Mouse (Mus musculus) stomach, postnatal 0 days (tissue): ENCODE measurements around the gene Ssu72. TPM values are rescaled to one million over a fixed set of nuclear protein-coding genes. Genes with fewer than 3 reads are reported as not detected.

Experiments used
- ATAC-seq: fragments of 200-750 bp; cut with Nextera tagmentation; 2 replicates; pipeline ENCODE4 v1.8.0; 2017; ENCODE audit not compliant: low FRiP score, low TSS enrichment
- DNase-seq: peaks from one replicate; pipeline ENCODE4 v3.0.0-alpha.2; 2016; ENCODE audit warnings: low spot score
- H3K27ac ChIP-seq: fragments of 300-500 bp; sonication (generic); replicated peaks from 2 replicates; pipeline ENCODE4 v1.5.1; 2014; ENCODE audit warnings: mild to moderate bottlenecking, control low read depth
- H3K27me3 ChIP-seq: fragments of 300-500 bp; sonication (generic); 2 replicates; pipeline ENCODE4 v1.6.1; 2014; ENCODE audit warnings: low read length; ENCODE audit not compliant: control insufficient read depth, insufficient read depth
- H3K36me3 ChIP-seq: fragments of 300-500 bp; sonication (generic); 2 replicates; pipeline ENCODE4 v1.6.1; 2014; ENCODE audit warnings: low read length, mixed read lengths; ENCODE audit not compliant: control insufficient read depth, insufficient read depth
- H3K4me1 ChIP-seq: fragments of 300-500 bp; sonication (generic); replicated peaks from 2 replicates; pipeline ENCODE4 v1.6.1; 2014; ENCODE audit warnings: antibody characterized with exemption; ENCODE audit not compliant: control insufficient read depth, insufficient read depth
- H3K4me2 ChIP-seq: fragments of 300-500 bp; sonication (generic); replicated peaks from 2 replicates; pipeline ENCODE4 v1.6.1; 2014; ENCODE audit warnings: low read depth, mild to moderate bottlenecking, control low read depth, moderate library complexity
- H3K4me3 ChIP-seq: fragments of 300-500 bp; sonication (generic); 2 replicates; pipeline ENCODE4 v1.5.1; 2014; ENCODE audit warnings: low read depth, low read length, control low read depth
- H3K9ac ChIP-seq: fragments of 300-500 bp; sonication (generic); 2 replicates; pipeline ENCODE4 v1.6.1; 2014; ENCODE audit warnings: mild to moderate bottlenecking, low read length, control low read depth, mixed read lengths
- H3K9me3 ChIP-seq: fragments of 300-500 bp; sonication (generic); 2 replicates; pipeline ENCODE4 v1.6.1; 2016; ENCODE audit warnings: low read length; ENCODE audit not compliant: control insufficient read depth
- CTCF ChIP-seq: IDR thresholded peaks from 2 replicates; pipeline ENCODE4 v1.5.1; 2016; ENCODE audit warnings: antibody characterized with exemption, low read depth, mild to moderate bottlenecking, moderate library complexity
- EP300 ChIP-seq: optimal IDR thresholded peaks from 2 replicates; pipeline ENCODE3; 2016; ENCODE audit warnings: antibody characterized with exemption
- WGBS: fragments of 180-500 bp; shearing (Covaris S2); extraction: QIAGEN DNeasy Blood & Tissue Kit; methylation state at CpG from one replicate; pipeline ENCODE4 v1.1.7; 2014; 5-methylcytosine and 5-hydroxymethylcytosine counted together
- polyA plus RNA-seq: library from polyadenylated mRNA; unstranded; fragments of >200 nt; fragmentation: Nextera tagmentation; extraction: Ambion mirVana; gene quantifications from 2 replicates; pipeline ENCODE4 v1.2.1, GENCODE M21; 2015

Ssu72 gene
- polyA plus RNA-seq, 1 experiment from 2014 or later, result 153 TPM

DNA sequence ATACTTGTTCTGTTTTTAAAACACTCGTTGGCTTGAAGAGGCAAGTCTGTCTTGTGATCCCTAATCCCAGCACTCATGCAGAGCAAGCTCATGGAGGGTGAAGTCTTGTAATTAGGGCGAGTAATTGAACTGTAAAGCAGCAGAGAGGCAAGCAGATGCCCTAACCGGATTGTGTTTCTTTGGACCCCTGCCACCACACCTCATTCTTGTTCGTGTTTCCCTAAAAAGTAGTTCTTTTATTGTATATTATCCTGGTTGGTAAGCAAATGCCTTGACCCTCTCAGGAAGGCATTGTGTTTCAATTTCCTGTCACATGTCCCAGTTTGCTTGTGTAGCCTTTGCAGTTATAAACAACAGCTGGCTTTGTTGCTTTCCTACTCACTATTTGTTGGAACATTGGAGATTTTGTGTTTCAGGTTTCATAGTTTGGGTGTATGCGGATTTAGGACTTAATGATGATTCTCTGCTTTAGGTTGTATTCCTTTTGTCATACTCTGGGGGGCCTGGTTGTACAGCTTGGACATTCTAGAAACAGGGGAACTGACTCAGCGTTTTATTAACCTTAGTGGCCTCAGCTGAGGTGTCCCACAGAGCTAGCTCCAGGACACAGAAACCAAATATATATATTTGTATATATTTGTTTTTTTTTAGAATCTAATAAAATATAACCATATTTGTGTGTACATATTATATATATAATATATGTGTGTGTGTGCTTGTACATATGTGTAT, 6.1 kb downstream of the Ssu72 start:
- H3K4me1 ChIP-seq, result no peaks in the 10 kb centered on the region
- no peak overlapping the region for H3K4me2 ChIP-seq
- TF ChIP-seq EP300, result no peak
- no peak for TF ChIP-seq CTCF
- DNase-seq (no peak), ATAC-seq (no peak)
- WGBS, result 53% methylated on average over 6 of the region's 6 CpGs
- no peak overlapping the region for H3K4me3 ChIP-seq
- no peaks in the 10 kb centered on the region for H3K9me3 ChIP-seq
- H3K27me3 ChIP-seq, result no peaks in the 10 kb centered on the region
- no peak overlapping the region; the same call in 1 of the 2 replicates for H3K27ac ChIP-seq
- no peaks in the 10 kb centered on the region for H3K36me3 ChIP-seq
- H3K9ac ChIP-seq, result no peak overlapping the region

- no peaks in the 10 kb centered on the region for H3K27me3 ChIP-seq
- ATAC-seq (peak; percentile 49), DNase-seq (no peak)
- H3K27ac ChIP-seq, result no peak overlapping the region
- no peak overlapping the region for H3K4me3 ChIP-seq
- WGBS, result 56% methylated on average over 4 of the region's 4 CpGs
- H3K9me3 ChIP-seq, result no peaks in the 10 kb centered on the region
- peaks cover 2% of the 10 kb centered on the region; the same call in 1 of the 2 replicates for H3K36me3 ChIP-seq
- no peaks in the 10 kb centered on the region for H3K4me1 ChIP-seq
- no peak for TF ChIP-seq EP300
- TF ChIP-seq CTCF, result peak; percentile 78
- no peak overlapping the region for H3K4me2 ChIP-seq
- H3K9ac ChIP-seq, result no peak overlapping the region
Measured at GRCm38 (mm10) chr4:155721668-155722083, 17.1 kb downstream of the Ssu72 start.

GRCm38 (mm10) chr4:155727993-155728392, 23.4 kb downstream of the Ssu72 start:
- DNase-seq (no peak), ATAC-seq (no peak)
- H3K27me3 ChIP-seq, result no peaks in the 10 kb centered on the region
- TF ChIP-seq CTCF, result no peak
- no peak for TF ChIP-seq EP300
- no peak overlapping the region for H3K9ac ChIP-seq
- no peaks in the 10 kb centered on the region for H3K9me3 ChIP-seq
- H3K4me3 ChIP-seq, result no peak overlapping the region
- no peak overlapping the region for H3K27ac ChIP-seq
- 67% methylated on average over 2 of the region's 2 CpGs for WGBS
- H3K36me3 ChIP-seq, result no peaks in the 10 kb centered on the region; the same call in 1 of the 2 replicates
- no peak overlapping the region for H3K4me2 ChIP-seq
- no peaks in the 10 kb centered on the region for H3K4me1 ChIP-seq

DNA sequence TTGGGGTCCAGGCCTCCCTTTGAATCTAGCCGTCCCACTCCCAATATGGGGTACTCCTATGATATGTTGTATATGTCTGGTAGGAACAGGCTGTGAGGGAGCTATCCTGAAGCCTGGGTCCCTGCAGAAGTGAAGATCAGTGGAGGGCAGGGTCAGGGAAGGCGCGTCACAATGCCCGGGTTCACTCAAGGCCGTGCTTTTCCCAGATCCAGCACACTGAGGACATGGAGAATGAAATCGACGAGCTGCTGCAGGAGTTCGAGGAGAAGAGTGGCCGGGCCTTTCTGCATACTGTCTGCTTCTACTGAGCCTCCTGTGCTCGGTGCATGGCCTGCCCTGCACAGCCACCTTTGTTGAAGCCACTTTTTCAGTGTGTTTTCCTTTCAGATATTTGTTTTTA, 28.7 kb downstream of the Ssu72 start:
- no peak overlapping the region; the same call in 1 of the 2 replicates for H3K9ac ChIP-seq
- 89% methylated on average over 10 of the region's 10 CpGs for WGBS
- no peaks in the 10 kb centered on the region for H3K27me3 ChIP-seq
- DNase-seq (no peak), ATAC-seq (no peak)
- peaks cover 2% of the 10 kb centered on the region; the same call in 1 of the 2 replicates for H3K36me3 ChIP-seq
- H3K9me3 ChIP-seq, result no peaks in the 10 kb centered on the region
- no peak overlapping the region for H3K27ac ChIP-seq
- H3K4me1 ChIP-seq, result no peaks in the 10 kb centered on the region; the same call in 1 of the 2 replicates
- H3K4me2 ChIP-seq, result no peak overlapping the region; the same call in 1 of the 2 replicates
- TF ChIP-seq CTCF (no peak), EP300 (no peak)
- no peak overlapping the region for H3K4me3 ChIP-seq

GRCm38 (mm10) chr4:155734350-155734941, 29.8 kb downstream of the Ssu72 start, which contains the start of gene Tmem240:
Gene Tmem240, plus strand, starts transcription at chr4:155734800.
- H3K27me3 ChIP-seq, result no peaks in the 10 kb centered on the region
- H3K4me2 ChIP-seq, result peak within 1 kb of the TSS; percentile 81
- WGBS, result under 1% methylated on average over 23 of the region's 35 CpGs
- TF ChIP-seq CTCF (no peak), EP300 (no peak)
- ATAC-seq (peak; percentile 86), DNase-seq (peak; percentile 79)
- 0 out of 2 replicates have a peak, but pooled peaks cover 2% of the 10 kb centered on the region for H3K36me3 ChIP-seq
- no peaks in the 10 kb centered on the region for H3K9me3 ChIP-seq
- H3K4me1 ChIP-seq, result no peaks in the 10 kb centered on the region; the same call in 1 of the 2 replicates
- peak within 1 kb of the TSS; percentile 83 for H3K9ac ChIP-seq
- peak within 1 kb of the TSS; percentile 68 for H3K4me3 ChIP-seq
- peak within 1 kb of the TSS; percentile 84 for H3K27ac ChIP-seq
